Mouse (Mus musculus) adrenal gland, adult 8-10 months (tissue): Measurements from ENCODE around the gene Ceacam2. TPM values are rescaled to one million over a fixed set of nuclear protein-coding genes. Genes with fewer than 3 reads are reported as not detected.
"Not testable (repeated sequence)": the region's sequence is repeated elsewhere in the genome, so short reads cannot be mapped to it uniquely, and the experiment has no call there.

Source experiments
- DNase-seq: peaks from one replicate; pipeline ENCODE4 v3.0.0; 2022
- total RNA-seq, 4 experiments: library from RNA; stranded (reverse); gene quantifications; 2 replicates each; pipeline ENCODE4 v1.2.4; 2022

Ceacam2 gene
- total RNA-seq, 4 experiments from 2014 or later, result 0.83 to 2.1 (median 1.4) TPM

DNA sequence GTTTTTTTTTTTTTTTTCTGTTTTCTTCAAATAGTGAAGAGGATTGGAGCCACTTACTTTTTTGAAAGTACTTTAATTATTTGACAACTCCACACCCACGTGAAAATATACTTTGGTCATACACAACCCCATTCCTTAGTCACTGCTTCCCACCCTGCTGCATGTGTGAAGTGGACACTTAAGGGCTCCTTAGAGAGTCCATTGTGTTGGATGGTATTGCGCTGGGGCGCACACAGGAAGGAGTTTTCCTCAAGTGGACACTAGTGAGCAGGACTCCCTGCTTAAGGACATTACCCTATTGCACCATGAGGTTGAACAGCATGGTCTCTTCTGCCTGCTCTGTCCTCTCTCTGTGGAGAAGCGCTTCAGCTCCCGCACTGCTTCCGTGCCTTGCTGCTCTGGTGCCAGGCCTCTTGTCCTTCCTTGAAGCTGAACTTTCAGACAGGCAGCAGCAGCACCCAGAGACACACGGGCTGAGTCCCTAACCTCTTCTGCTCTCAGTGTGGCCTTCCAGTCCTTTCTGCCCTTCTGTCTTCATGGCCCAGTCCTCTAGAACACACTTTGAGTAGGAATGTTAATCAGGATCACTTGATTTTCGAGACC, 56.4 kb downstream of the Ceacam2 start:
- no peak for DNase-seq

- not testable (repeated sequence) for DNase-seq
Measured at GRCm38 (mm10) chr7:25480791-25481190, 58.9 kb downstream of the Ceacam2 start.

GRCm38 (mm10) chr7:25479440-25479839, 60.2 kb downstream of the Ceacam2 start:
- no peak for DNase-seq

DNA sequence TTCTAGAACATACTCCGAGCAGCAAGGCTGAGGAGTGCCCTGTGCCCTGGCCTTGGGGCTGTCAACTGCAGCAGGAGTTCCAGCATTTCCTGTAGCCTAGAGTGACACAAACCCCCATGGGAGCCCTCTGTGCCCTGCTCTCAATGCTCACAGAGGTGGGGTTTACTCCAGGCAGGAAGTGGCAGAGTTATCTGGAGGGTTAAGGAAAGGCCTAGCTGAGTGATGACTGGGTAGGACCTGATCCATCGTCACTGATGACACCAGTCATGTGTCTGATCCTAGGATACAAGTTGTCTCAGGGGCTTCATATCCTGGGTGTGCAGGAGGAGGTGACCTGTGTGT, 61.9 kb downstream of the Ceacam2 start:
- not testable (repeated sequence) for DNase-seq

DNA sequence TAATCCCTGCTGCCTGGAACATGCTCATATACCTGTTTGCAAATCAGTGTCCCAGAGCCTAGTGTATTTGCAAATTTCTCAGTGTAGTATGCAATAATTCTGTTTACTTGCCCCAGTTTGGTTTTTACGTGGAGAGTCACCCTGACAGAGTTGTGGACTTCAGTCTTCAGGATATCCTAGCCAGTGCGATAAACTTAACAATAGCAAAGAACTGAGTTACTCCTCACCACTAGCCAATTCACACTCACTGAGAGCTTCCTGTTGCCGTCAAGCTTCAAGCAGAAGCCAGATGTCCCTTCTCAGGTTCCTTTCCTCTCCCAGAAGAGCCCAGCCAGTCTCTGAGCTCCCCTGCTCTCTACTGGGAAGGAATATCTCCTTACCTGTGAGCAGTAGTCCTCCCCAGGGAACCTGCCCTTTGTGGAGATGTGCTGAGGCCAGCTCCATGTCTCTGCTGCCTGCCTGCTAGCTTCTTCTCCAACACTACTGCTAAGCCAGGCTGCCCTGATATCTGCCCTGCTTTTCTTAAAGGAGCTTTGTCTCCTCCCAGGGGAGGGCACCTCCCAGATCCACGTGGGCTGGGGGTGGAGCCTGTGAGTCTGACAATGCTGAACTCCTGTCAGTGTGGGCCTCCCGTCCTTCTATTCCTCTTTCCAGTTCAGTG, 62.4 kb downstream of the Ceacam2 start, which contains the start of gene Ceacam1:
Gene Ceacam1 (minus strand): TSS at position 513 of the 661 bp plus-strand sequence.
- DNase-seq, result peak; percentile 65

DNA sequence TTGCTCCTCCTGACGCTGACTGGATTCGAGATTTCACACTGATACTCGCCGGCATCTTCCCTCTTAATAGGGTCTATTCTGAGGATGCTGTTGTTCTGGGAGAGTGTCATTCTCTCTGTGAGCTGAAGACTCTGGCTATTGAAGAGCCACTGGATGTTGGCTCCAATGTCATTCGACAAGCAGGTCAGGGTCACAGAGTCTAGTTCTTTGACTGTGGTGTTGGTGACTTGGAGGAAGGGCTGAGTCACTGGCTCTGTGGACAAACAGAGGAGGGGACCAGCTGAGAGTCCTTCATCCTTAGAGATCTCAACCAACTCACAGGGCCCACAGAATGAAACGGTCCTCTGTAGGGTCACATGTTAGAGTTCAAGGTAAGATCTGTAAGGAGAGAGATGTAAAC, 67.8 kb downstream of the Ceacam2 start:
- DNase-seq, result peak; percentile 33

Other genes with a start within 250 kb of the Ceacam2 start
- 10 to 100 TPM; 34.0 to 48.5 (median 42.5) TPM for gene Pafah1b3, start 241.9 kb downstream of the Ceacam2 start, total RNA-seq
- gene Prr19, start 238.4 kb downstream of the Ceacam2 start, total RNA-seq, result not detected
- 1 to 10 TPM; 1.8 to 4.8 (median 4.5) TPM for gene Tmem145, start 233.8 kb downstream of the Ceacam2 start, total RNA-seq
- 10 to 100 TPM; 62.4 to 82.4 (median 71.7) TPM for gene Megf8, start 222.7 kb downstream of the Ceacam2 start, total RNA-seq
- gene Cnfn, start 170.1 kb downstream of the Ceacam2 start, total RNA-seq, result not detected
- gene Lipe, start 141.1 kb downstream of the Ceacam2 start, total RNA-seq, result 100 to 1,000 TPM; 157 to 290 (median 256) TPM
- gene Cxcl17, start 127.0 kb downstream of the Ceacam2 start, total RNA-seq, result not detected
- gene Ceacam1, start 62.3 kb downstream of the Ceacam2 start, total RNA-seq, result 10 to 100 TPM in 3 of 4 experiments, 1 to 10 TPM in 1; 8.5 to 24.4 (median 17.2) TPM
- not detected for gene Erich4, start 76.0 kb upstream of the Ceacam2 start, total RNA-seq
- gene Dmac2, start 79.6 kb upstream of the Ceacam2 start, total RNA-seq, result 10 to 100 TPM; 27.8 to 36.7 (median 32.8) TPM
- 1 to 10 TPM; 3.8 to 7.0 (median 4.5) TPM for gene B3gnt8, start 86.8 kb upstream of the Ceacam2 start, total RNA-seq
- gene Bckdha, start 119.1 kb upstream of the Ceacam2 start, total RNA-seq, result 100 to 1,000 TPM; 139 to 212 (median 169) TPM
- gene Exosc5, start 119.3 kb upstream of the Ceacam2 start, total RNA-seq, result 10 to 100 TPM; 42.0 to 62.6 (median 51.4) TPM
- gene Tmem91, start 135.3 kb upstream of the Ceacam2 start, total RNA-seq, result under 1 TPM in 1 of 4 experiments, not detected in 3; 0.77 TPM
- gene B9d2, start 140.9 kb upstream of the Ceacam2 start, total RNA-seq, result 10 to 100 TPM; 17.7 to 27.0 (median 21.4) TPM
- 10 to 100 TPM; 23.8 to 41.1 (median 32.4) TPM for gene Tgfb1, start 147.1 kb upstream of the Ceacam2 start, total RNA-seq
- gene Ccdc97, start 179.2 kb upstream of the Ceacam2 start, total RNA-seq, result 10 to 100 TPM; 51.3 to 63.7 (median 56.9) TPM
- 100 to 1,000 TPM in 3 of 4 experiments, 10 to 100 TPM in 1; 97.0 to 132 (median 119) TPM for gene Hnrnpul1, start 214.9 kb upstream of the Ceacam2 start, total RNA-seq
- gene Axl, start 248.8 kb upstream of the Ceacam2 start, total RNA-seq, result 10 to 100 TPM; 51.4 to 73.8 (median 64.5) TPM